Comparison of ENCODE assay signal across 10 mouse cellular contexts in the genomic region with DNA sequence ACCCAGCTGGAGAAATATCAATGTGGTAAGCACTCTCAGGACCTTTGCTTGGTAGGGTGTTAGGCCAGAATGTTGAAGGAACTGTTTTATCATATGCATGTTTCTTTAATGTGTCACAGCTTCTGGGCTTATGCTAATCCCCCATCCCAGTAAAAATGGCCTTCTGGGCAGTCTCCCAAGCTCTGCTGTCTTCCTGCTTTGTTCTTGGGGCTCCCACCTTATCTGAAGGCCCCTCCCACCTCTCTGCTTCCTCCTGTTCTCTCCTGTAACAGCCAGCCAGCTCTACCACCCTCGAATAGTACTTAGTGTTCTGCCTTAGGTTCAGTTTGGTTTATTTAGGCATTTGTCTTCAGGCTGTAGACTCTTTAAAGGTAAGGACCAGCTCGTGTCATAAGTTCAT. TPM values are rescaled to one million over a fixed set of nuclear protein-coding genes. Genes with fewer than 3 reads are reported as not detected.
A peak's percentile ranks its signal among the peaks of the same experiment; 100 is the strongest.
DNase-seq lines count a peak whose midpoint lies in the region; ATAC-seq and TF ChIP-seq lines count a peak whose summit lies in the region.
"Had no signal": no experiment of that assay in that cellular context is flagged by ENCODE, and none has a peak within 500 bp of the region (broad histone marks: within the 10 kb centered on the region; RNA-seq: fewer than 3 reads in every experiment).

No protein-coding gene starts in this region.

- 8% methylated on average over 2 of the region's 2 CpGs for WGBS in liver, embryonic 13.5 days (ENCODE audit: insufficient replicate concordance)

- peaks cover 32% of the 10 kb centered on the region for H3K4me1 ChIP-seq in cortical plate, adult 2 months (ENCODE audit: control insufficient read depth, insufficient read depth, low read length)
- peaks cover 76% of the 10 kb centered on the region for H3K4me1 ChIP-seq in liver, embryonic 13.5 days (replicated peaks)

- H3K9me3 ChIP-seq in liver, embryonic 13.5 days (replicated peaks) = no peaks in the 10 kb centered on the region

- TF ChIP-seq CTCF in layer of hippocampus, adult 2 months (conservative IDR thresholded peaks at IDR 0.05) = no peak
- TF ChIP-seq CTCF in cortical plate, adult 2 months (IDR thresholded peaks at IDR 0.05; ENCODE audit: extremely low read depth, insufficient read depth, low read length) = no peak

- no peaks in the 10 kb centered on the region for H3K36me3 ChIP-seq in liver, embryonic 13.5 days

- no peak for TF ChIP-seq POLR2A in cortical plate, adult 2 months (IDR thresholded peaks at IDR 0.05; ENCODE audit: extremely low read depth, insufficient read depth, low read length)

- H3K4me3 ChIP-seq in layer of hippocampus, adult 2 months = no peak overlapping the region
- no peak overlapping the region for H3K4me3 ChIP-seq in cortical plate, adult 2 months (ENCODE audit: insufficient read depth, low read length)
- no peak overlapping the region for H3K4me3 ChIP-seq in liver, embryonic 13.5 days (replicated peaks)
- H3K4me3 ChIP-seq: myocyte had no signal

- no peaks in the 10 kb centered on the region for H3K27me3 ChIP-seq in liver, embryonic 13.5 days

- no peak for ATAC-seq in liver, embryonic 13.5 days (ENCODE audit: low read depth)

- peak overlapping the region; percentile 93 for H3K27ac ChIP-seq in layer of hippocampus, adult 2 months
- H3K27ac ChIP-seq in cortical plate, adult 2 months (ENCODE audit: insufficient read depth, low read length) = peak overlapping the region; percentile 96
- H3K27ac ChIP-seq in liver, embryonic 13.5 days = peak overlapping the region; percentile 44; the same call in 1 of the 2 replicates

- H3K4me2 ChIP-seq in liver, embryonic 13.5 days = peak overlapping the region; percentile 2; the same call in 1 of the 2 replicates

- DNase-seq in layer of hippocampus, adult 2 months (ENCODE audit: low spot score in 2 of 2) = no peak
- no peak for DNase-seq in layer of hippocampus, postnatal 14 days (ENCODE audit: low spot score in 2 of 2)
- peak; percentile 37 for DNase-seq in NIH3T3 (ENCODE audit: low read depth)
- DNase-seq in liver, embryonic 13.5 days = no peak
- DNase-seq in natural killer cell, adult 2 months (ENCODE audit: low spot score in 2 of 2) = no peak
- DNase-seq in B cell, adult 2 months = no peak
- DNase-seq: embryo, embryonic 11 days; kidney, postnatal 10 days had no signal

- H3K9ac ChIP-seq in liver, embryonic 13.5 days = no peak overlapping the region

RNA-seq across cellular contexts. Expression of gene Sort1, which starts 10.5 kb away (rescaled TPM):
- total RNA-seq in layer of hippocampus, adult 2 months (2021) = 100 to 1,000 TPM; 360 to 361 TPM
- total RNA-seq in layer of hippocampus, postnatal 14 days (2021) = 100 to 1,000 TPM; 255 to 268 TPM
- 197 and 198 TPM in 2 replicates for polyA plus RNA-seq in cortical plate, adult 2 months (2012; rRNA removed)
- 2.6 and 2.8 TPM in 2 replicates for polyA plus RNA-seq in liver, embryonic 13.5 days (2015; fragmentation: Nextera tagmentation; extraction: Ambion mirVana)

RNA-seq across cellular contexts. Expression of gene Psma5, which starts 37.7 kb away (rescaled TPM):
- 10 to 100 TPM; 68.2 to 76.8 TPM for total RNA-seq in layer of hippocampus, adult 2 months (2021)
- total RNA-seq in layer of hippocampus, postnatal 14 days (2021) = 10 to 100 TPM; 77.2 to 80.1 TPM
- polyA plus RNA-seq in cortical plate, adult 2 months (2012; rRNA removed) = 114 and 121 TPM in 2 replicates
- 224 and 238 TPM in 2 replicates for polyA plus RNA-seq in liver, embryonic 13.5 days (2015; fragmentation: Nextera tagmentation; extraction: Ambion mirVana)

Comparison
In these comparisons a context has a peak if more than half of its experiments do, and no peak if none do; other contexts are left out.
1. H3K27ac ChIP-seq: peak in every context shown above with its lines; median percentile 96 in cortical plate, adult 2 months; 93 in layer of hippocampus, adult 2 months; 44 in liver, embryonic 13.5 days.